Mouse (Mus musculus) ovary, postnatal 10 days (tissue): Measurements from ENCODE around the gene Gas2.

Experiments used
- DNase-seq: peaks from one replicate; pipeline ENCODE4 v3.0.0; 2022; ENCODE audit warnings: low spot score

The Gas2 gene

DNA sequence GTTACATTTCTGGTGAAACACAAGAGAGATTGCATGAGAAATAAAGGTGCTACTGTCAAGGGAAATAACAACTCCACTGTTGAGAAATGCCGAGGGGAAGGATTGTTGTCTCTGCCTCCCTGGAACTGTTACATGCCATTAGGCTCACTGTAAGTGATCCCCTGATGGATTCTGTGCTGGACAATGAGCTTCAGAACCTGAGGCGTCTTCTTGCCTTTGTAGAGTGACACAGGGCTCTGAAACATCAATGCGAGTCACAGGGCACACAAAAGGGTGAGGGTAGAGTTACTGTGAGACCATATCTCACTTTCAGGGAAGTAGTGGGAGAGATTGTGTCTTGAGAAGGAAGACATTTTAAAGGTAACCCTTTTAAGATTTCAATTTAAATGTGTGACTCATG, 23.5 kb downstream of the Gas2 start:
- no peak for DNase-seq

DNA sequence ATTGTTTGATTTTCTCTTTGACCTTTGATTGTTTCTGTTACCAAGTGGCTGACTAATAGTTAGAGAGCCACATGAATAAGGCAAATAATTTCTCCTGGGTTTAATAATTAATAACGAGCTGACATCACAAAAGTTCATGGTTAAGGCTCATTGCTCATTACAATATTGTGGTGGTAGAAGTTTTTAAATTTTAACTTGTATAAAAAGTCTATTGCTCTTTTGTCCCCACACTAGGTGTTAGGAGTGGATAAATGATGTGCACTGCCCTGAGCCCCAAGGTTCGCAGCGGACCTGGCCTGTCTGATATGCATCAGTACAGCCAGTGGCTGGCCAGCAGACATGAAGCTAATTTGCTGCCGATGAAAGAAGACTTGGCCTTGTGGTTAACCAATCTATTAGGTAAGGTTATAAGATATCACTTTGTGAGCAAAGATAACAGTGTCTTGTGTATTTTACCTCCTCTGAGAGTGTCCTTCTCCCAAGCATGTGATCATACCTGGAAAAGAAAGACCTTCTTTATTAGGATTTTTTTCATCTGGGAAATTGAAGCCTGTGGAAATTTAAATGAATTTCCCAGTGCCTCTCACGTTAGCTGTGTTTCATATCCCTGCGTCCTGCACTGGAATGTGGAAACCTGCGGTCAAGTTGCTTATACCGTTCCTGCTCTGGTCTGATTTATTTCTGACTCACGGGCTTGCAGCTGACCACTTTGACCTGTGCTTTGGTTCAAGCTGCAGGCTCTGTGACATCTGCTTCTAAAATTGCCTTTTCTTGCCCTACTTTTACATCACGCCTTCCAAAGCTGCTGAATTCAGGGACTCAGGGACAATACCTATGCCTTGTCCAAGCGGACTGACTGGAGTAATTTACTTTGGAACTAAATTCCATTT, 26.1 kb downstream of the Gas2 start:
- no peak for DNase-seq

DNA sequence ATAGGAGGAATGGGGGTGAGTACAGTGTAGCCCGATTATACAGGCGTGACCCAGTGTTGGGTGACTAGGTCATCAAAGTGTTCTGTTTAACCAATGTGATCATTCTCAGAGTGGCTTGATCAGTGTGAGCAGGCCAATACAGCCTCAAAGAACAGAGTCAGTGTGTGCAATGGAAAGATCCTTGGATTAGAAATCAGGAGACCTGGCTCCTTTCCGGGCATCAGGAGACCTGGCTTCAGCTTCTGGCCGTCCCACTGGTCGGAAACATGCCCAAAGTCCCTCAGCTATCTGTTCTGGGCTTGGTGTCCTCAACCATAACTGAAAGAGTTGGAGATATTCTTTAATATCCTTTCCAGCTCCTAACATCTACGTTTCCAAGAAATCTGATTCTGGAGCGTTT, 27.8 kb downstream of the Gas2 start:
- no peak for DNase-seq

DNA sequence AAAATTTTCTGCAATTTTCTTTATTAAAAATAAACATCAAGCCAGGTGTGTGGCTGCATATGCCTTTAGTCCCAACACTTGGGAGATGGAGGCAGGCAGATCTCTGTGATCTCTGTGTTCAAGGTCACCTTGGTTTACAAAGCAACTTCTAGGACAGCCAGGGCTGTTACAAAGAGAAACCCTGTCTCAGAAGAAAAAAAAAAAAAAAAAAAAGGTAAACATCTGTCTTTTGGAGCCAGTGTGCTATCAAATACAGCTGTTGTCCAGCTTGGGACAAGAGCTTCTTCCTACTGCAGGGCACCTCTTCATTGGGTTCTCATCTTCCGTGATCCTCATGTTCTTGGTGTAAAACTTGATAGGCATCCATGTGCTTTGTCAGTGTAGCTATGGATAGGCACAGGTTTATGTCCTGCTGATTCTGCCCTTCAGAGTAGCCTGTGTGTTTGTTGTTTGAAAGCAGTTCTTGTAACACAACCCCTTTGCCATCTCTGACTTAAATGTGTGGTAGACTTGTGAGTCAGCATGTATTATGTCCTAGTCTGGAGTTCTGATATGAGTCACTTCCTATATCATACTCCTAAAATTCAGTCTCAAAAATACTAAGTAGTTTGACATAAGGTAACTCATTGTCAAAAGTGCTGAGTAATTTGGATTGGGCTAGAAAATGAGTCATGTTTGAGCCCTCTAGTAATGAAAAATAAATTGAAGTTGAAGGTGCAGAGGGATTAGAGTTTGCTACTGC, 30.6 kb downstream of the Gas2 start:
- DNase-seq: no peak

DNA sequence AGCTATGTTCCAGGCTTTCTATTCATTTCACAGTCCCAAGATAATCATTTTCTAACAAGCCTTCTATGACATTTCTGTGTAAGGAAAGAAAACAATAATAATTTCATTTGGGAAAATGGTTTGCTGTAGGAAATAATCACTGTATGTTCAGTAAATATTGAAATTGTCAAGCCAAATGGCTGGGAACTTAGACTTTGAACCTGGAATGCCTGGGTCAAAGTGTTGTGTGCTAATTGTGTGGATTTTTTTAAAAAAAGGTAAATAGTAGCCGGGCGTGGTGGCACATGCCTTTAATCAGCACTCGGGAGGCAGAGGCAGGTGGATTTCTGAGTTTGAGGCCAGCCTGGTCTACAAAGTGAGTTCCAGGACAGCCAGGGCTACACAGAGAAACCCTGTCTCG, 31.2 kb downstream of the Gas2 start:
- no peak for DNase-seq

DNA sequence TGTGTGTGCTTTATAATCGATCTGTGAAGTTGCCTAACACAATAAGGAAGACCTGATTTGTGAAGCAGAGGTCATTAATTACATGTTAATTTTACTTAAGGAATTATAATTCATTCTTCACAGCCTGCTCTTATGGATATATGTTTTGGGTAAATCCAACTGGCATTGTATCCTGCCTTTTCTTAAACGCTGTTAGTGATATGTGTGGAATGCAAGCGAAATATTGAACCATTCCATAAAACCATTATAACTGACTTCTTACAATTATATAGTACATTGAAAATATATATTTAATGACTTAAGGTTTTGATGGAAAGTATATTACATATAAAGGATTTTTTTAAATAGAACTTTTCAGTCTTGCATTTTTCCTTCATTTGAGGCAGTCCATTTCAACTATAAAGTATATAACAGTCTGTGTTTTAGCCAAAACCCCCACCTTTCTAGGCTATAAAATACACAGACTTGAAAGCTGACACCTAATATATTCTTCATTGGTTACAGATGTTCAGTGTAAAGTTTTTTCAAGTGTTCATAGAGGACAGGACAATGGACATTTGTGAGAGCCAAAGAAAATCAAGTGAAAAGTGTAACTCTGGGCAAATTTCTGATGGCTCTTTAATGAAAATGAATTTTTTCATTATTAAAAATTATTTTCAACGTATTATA, 32.5 kb downstream of the Gas2 start:
- no peak for DNase-seq

DNA sequence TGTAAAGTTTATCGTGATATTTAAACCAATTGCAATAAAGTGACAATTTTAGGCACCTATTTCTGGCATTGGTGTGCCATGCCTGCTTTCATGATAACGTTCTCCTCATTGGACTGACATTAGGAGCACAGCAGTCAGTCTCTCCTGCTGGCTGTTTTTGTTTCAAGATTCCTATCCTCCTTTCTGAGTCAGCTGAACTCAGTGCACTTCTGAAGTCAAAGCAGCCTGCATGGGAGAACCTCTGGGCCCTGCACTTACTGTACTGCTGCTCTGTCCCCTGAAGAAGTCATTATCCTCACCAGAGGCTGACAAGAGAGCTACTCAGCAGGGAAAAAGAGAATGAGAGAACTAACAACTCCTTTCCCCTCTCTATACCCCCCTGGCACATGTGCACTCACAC, 33.1 kb downstream of the Gas2 start:
- no peak for DNase-seq

DNA sequence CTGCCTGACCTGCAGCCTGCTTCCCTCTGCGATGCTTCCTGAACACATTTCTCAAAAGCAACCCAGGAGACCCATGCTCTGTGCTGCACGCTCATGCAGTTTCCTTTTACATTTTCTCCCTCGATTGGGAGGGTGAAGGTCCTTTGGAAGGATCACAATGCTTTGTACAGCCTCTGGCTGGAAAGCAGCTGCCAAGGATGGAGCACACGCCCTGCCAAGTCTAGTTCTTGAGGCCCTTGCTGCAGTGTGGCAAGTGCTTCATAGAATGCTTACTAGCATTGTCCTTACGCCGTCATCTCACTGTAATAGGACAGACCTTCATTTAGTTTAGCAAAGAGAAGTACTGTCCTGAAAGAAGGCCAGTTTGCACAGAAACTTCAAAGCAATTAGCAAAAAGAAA, 37.3 kb downstream of the Gas2 start:
- no peak for DNase-seq

DNA sequence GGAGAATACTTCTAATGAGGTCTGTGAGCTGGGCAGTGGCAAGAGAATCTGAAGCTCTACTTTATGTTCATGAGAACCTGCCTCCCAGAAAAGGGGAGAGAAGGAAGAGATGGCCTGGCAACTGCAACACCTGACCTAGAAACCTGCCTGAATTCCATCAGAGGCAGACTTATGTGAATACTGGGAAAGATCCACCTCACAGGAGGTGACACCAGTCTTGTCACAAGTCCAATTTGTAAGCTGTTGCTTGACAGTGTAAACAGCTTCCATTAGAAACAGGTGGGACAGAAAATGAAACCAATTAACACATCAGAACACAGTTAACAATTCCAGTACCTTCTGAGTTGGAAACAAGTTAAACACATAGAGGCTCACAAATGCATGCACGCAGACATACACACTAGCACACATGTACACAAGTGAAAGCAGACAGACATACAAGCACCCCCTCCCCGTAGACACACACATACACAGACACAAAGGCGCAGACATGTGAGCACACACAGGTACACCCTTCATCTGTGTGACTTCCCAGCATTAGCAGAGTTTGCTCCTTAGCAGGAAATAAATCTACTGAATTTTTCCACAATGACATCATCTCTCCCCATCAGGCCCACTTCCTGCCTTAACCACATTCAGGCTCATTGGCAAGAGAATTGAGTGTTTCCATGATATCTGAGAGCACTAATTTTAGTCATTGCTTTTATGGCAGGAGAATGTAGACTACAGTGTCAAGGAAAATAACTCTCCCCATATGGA, 51.7 kb downstream of the Gas2 start:
- DNase-seq: no peak

DNA sequence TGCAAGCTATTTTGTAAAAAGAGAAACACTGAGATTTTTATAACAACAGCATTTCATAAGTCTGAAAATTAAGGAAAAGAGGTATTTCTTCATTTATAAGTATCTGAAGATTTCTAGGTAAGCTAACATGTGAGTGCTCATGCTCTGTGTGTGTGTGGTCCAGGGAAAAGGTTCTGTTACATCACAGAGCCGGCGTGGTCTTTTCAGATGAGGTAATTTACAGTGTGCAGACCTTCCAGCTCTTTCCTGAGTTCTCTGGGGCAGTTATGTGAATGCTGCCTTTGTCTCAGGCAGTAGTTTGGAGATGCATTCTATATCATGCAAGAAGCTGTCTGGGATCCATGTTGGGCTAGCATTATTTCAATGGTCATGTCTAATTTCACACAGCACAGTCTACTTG, 52.3 kb downstream of the Gas2 start:
- DNase-seq: no peak

DNA sequence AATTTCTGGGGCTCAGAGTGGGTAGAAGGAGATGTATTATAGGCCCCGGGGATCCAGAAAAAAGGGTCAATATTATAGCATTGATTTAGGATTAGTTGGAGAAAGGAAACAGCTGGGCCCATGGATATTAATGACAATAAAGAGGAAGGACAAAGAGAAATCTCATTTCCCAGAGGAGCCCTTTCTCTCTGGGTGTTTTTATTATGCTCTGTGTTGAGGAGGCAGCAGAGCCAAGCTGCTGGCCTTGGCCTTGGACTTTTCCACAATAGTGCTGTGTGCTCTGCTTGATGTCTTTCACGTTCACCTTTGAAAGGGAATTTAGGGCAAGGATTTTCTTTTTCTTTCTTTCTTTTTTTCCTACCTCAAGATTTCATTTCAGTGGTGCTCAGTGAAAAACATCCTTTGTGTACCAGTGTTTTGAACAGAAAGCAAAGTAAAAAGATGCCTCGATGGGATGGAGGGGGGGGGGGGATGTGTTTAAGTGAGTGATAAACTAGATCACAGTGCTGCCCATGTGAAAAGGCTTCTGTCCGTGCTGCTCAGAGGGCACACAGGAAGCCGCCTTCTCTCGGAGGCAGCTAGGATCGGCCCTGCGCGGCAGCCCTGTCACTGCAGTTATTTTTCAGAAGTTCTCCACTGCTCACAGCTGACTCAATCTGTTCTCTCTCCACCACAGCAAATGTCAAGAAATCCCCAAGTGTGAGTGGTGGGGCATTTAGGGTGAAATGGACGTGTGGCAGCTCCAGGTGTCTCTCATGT, 67.1 kb downstream of the Gas2 start:
- no peak for DNase-seq

DNA sequence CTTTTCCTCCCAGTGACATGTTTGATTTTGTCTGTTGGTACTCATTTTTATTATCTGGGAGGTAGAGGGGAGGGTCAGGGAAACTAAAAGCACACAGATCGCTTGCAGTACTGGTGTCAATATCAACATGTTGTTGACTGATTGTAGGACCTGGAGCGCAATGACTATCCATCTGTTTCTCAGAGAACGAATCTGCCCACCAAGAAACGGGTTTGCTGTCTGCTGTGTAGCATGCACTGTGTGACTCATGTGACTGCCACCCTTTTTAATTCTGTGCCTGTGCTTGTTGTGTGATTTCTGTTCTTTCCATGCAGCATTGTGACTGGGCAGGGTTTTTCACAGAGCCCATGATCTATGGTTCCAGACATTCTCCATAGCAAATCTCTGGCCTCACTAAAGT, 69.4 kb downstream of the Gas2 start:
- DNase-seq: no peak

DNA sequence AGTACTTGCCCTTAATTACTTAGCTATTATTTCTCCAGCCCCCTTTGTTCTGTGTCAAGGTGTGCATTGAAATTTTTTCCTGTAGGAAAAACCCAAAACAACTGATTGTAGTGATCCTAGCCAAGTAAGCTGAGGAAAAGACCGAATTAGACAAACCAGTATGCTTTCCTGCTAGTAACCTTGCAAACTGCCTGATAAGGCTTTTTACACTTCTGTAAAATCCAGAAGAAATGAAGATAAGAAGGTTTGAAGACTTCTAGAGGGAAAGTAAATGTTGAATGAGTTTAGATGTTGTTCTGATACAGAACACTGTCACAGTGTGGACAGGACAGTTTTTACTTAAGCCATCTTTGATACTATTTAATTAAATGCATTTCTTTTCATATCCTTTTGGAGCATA, 75.5 kb downstream of the Gas2 start:
- DNase-seq: no peak

DNA sequence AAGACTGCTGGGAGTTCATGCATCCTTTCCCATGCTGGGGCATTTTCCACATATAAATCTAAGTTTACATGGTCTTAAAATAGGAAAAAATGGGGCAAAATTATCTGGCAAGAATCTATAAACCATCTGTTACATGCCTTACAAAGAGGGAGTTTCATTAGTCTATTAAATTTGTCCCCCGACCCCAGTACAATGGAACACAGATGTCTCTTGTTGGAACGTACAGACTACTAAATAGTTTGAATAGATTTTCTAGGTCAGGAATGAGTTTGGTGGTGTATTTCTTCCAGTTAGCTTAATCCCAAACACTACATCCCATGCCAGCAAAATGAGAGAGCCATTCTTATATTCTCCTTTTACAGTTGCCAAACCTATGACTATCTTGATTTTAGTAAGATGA, 78.6 kb downstream of the Gas2 start:
- DNase-seq: no peak

DNA sequence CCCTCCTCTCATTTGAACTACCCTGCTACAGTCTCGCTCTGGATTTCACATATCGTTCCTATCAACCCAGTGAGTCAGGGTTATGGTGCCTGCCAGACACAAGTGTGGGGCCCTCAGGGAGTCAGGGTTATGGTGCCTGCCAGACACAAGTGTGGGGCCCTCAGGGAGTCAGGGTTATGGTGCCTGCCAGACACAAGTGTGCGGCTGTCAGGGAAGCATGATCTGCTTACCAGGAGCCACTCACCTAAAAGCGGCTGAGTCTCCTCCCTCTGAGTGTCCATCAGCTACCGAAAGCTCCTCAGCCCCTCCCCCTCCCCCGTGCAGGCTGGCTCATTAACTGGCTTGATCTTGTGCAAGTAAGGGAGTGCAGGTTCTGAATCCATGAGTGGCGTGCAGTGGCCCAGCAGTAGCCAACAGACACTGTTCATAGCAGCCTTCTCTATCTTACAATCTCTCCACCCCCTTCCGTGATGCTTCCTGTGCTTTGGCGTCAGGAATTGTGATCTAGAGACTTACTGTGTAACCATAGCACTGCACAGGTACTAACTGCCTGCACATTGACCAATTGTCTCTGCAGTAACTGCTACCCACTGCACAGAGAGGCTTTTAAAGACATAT, 93.7 kb downstream of the Gas2 start:
- no peak for DNase-seq

DNA sequence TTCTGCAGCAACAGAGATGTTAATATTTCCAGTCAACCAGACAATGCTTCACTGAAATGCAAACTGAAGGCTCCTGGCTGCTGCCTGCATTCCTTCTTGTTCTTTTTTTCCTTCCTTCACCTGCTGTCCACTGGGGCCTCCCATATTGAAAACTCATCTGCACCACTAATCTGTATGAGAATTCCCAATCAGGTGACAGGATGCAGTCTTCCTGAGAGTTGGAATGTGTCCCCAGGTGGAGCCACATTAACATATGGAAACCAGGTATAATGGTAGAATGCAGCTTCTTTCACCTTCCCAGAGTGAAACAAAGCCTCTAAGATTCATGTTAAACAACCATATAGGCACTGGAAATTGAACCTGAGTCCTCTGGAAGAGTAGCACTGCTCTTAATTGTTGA, 96.0 kb downstream of the Gas2 start:
- DNase-seq: no peak

DNA sequence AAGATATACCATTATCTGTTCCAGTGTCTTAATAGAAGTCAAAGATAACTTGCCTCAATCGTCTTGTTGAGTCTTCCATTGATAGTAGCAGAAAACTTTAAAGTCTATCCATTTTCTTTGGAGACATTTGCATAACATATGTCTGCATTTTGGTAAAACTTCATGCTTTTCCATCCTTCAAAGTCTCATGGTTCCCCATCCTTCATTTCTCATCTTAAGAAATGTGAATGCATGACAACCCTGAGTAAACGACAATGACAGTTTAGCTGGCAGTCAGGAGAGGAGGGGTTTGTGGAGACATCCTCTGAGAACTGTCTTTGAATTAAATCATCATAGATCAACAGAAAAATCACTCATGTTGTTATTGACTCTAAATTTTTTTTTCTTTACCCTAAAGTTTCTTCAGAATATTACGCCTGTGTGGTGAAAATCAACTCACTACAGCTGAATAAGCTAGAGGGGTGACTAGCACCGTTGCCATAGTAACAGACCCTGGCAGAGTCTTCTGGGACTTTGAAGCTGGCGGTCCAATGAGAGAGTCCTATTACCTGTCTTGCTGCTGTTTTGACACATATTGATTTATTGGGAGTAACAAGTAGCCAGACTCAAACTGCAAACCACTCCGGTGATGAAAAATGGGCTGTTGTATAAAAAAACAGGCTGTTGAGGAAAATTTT, 99.0 kb downstream of the Gas2 start:
- no peak for DNase-seq

DNA sequence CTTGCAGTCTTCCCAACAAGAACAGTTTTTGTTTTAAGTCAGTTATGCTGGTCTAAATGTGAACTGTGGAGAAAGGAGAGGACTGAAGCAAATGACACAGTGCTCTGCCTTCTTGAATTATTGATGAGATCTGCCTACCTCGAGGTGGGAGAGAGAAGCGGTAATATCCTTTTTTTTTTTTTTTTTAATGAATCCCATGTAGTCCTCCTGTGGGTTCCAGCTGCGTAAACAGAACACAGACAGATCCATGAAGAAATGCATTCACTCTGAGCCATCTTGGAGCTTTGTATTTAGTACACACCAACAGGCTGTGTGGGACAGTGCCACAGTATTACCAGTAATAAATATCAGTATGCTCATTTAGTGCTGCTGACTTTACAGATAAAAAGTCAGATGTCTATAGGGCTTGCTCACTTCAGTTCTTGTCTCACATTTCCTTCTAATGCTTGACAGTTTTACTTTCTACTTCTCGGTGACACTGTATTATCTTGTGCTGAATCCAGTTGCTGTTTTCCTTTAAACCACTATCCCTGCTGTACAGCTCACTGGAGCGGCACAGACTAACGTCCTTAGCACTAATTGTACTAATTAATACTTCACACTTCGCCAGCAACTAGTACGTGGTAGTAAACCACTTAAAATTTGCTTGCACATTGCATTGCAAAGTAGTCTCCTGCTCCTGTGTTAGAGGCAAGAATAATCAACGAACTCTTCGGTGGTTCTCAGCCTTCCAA, 100.6 kb downstream of the Gas2 start:
- no peak for DNase-seq

DNA sequence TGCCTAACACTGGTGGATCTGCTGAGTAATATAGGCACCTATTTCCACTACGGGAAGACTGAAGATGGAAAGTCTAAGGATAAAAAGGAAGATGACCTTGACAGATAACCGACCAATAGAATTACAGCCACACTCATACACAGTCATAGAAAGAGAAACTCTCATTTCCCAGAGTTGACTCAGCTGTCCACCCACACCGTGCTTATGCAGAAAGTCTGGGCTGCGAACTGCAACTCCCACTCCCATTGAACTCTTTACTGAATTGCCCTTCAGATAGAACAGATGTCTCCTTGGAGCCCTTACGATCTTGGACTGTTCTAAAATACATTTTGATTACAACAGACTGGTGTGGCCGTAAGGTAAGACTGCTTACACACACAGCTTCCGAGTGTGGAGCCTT, 102.9 kb downstream of the Gas2 start:
- DNase-seq: no peak

DNA sequence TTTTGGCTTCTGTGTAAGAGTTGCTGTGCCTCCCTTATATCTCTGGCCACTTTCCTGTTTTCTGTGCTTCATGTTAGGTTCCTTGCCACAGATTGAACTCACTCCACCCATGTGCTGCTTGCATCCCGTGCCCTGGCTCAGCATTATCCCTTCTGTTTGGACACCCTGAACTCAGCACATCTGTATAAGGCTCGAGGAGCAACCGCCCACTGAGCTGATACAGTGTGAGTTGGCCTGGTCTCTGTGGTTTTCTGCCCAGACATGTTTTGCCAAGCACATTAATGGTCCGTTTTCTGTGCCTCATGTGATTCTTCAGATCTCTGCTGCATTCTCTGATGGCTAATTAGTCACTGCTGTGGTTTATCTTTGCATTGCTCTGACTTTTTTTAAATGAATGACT, 105.8 kb downstream of the Gas2 start:
- no peak for DNase-seq
